Mouse (Mus musculus): ENCODE results near the gene Togaram2.

- no peak for TF ChIP-seq ZNF384 (IDR thresholded peaks at IDR 0.05; ENCODE audit: low read depth, low read length)
- TF ChIP-seq MAFK (IDR thresholded peaks at IDR 0.05; ENCODE audit: insufficient read depth, low read depth, low read length) = peak; percentile 28; the same call in 1 of the 2 replicates
- TF ChIP-seq HCFC1 (IDR thresholded peaks at IDR 0.05; ENCODE audit: borderline replicate concordance, insufficient read depth, low read length) = no peak
- no peak for TF ChIP-seq ZC3H11A (IDR thresholded peaks at IDR 0.05; ENCODE audit: borderline replicate concordance, low read depth, low read length)
These were observed 3.5 kb upstream of the Togaram2 start for GRCm38 (mm10) chr17:71669511-71669910.
